Mouse (Mus musculus): ENCODE data around the gene Zfp784.

GRCm38 (mm10) chr7:5057381-5057780 is 19.1 kb upstream of the Zfp784 start:
- no peak for TF ChIP-seq CTCF (IDR thresholded peaks at IDR 0.05; ENCODE audit: low read depth, low read length)
- TF ChIP-seq POLR2A (IDR thresholded peaks at IDR 0.05; ENCODE audit: extremely low read depth, insufficient read depth, low read length) = no peak

Measured in liver, adult 2 months (tissue).